Comparison of ENCODE assay signal across 8 mouse cellular contexts in the genomic region with DNA sequence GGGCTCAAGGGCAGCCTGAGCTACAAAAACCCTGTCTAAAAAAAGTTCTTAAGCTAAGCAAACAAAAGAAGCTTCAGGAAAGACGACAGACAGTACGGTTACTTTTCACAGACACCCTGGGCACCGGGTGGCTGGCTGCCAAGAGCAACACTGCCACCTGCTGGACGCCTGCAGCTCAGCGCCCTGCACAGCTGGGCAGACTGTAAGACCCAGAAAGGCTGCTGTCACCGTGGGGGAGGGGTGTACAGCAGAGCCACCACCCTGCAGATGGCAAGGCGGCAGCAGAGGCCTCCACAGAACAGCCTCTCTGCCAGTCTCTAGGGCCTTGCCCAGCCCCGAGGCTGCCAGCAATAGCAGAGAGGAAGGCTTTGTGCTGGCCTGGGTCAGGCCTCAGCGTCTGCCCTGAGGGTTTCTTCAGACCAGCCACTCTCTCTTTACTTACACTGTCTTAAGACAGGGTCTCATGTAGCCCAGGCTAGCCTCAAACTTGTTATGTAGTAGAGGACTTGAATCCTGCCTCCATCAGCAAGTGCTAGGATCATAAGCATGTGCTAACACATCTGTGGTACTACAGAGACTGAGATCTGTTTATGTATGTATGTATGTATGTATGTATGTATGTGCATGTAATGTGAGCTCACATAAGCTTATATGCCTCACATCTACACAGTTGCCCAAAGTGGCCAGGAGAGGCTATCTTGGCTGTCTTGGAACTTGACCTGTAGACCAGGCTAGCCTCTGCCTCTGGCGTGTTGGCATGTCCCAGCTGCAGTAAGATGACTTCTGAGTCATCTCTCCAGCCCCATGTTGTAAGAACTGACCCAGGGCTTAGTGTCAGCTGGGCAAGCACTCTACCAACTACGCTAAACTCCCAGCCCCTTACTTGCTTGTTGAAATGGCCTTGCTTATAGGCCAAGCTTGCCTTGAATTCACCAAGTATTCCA. TPM values are rescaled to one million over a fixed set of nuclear protein-coding genes. Genes with fewer than 3 reads are reported as not detected.
DNase-seq lines count a peak whose midpoint lies in the region; ATAC-seq lines count a peak whose summit lies in the region.

No protein-coding gene starts in this region.

- H3K4me1 ChIP-seq in hindbrain, embryonic 16.5 days (ENCODE audit: control insufficient read depth, insufficient read depth, low read depth, low read length) = peaks cover 25% of the 10 kb centered on the region

- DNase-seq in R1 (ENCODE audit: low read depth, low spot score) = peak; percentile 79
- DNase-seq in cerebellum, postnatal 25 days = peak; percentile 88 to 91
- DNase-seq in frontal cortex, postnatal 25 days (ENCODE audit: low spot score in 2 of 2) = peak; percentile 77 to 79
- peak; percentile 88 to 90 for DNase-seq in left cerebral cortex, adult 18-20 months (ENCODE audit: low spot score in 2 of 2)
- DNase-seq in lung, postnatal 36 days = peak; percentile 88
- DNase-seq in retina, postnatal 1 day = peak; percentile 94
- peak; percentile 93 to 95 for DNase-seq in thymus, postnatal 36 days

- peak; percentile 82 for ATAC-seq in hindbrain, embryonic 16.5 days

- H3K27me3 ChIP-seq in hindbrain, embryonic 16.5 days (replicated peaks; ENCODE audit: control insufficient read depth, insufficient read depth, low read length) = no peaks in the 10 kb centered on the region

- 29% methylated on average over 9 of the region's 11 CpGs for whole genome bisulfite sequencing in hindbrain, embryonic 16.5 days

- H3K27ac ChIP-seq in hindbrain, embryonic 16.5 days (ENCODE audit: low read depth, low read length) = 0 out of 2 replicates have a peak overlapping the region, but pooled peaks have one; percentile 21

- no peaks in the 10 kb centered on the region for H3K9me3 ChIP-seq in hindbrain, embryonic 16.5 days (ENCODE audit: control insufficient read depth, low read length)

- H3K36me3 ChIP-seq in hindbrain, embryonic 16.5 days (ENCODE audit: control insufficient read depth, insufficient read depth, low read length) = peaks cover 6% of the 10 kb centered on the region; the same call in 1 of the 2 replicates

- H3K4me2 ChIP-seq in hindbrain, embryonic 16.5 days (ENCODE audit: low read length) = no peak overlapping the region

- H3K4me3 ChIP-seq in hindbrain, embryonic 16.5 days (ENCODE audit: low read length) = no peak overlapping the region

- H3K9ac ChIP-seq in hindbrain, embryonic 16.5 days (ENCODE audit: low read depth, low read length) = peak overlapping the region; percentile 13; the same call in 1 of the 2 replicates

RNA-seq across cellular contexts. Expression of gene Fbxl18, which starts 17.6 kb away (rescaled TPM):
- 29.7 and 32.9 TPM in 2 replicates for polyA plus RNA-seq in hindbrain, embryonic 16.5 days (2015; fragmentation: Nextera tagmentation; extraction: Ambion mirVana)
- 10 to 100 TPM; 28.7 to 28.8 TPM for total RNA-seq in left cerebral cortex, adult 18-20 months (2021)

RNA-seq across cellular contexts. Expression of gene Actb, which starts 28.9 kb away (rescaled TPM):
- polyA plus RNA-seq in hindbrain, embryonic 16.5 days (2015; fragmentation: Nextera tagmentation; extraction: Ambion mirVana) = 11,512 and 13,219 TPM in 2 replicates
- total RNA-seq in left cerebral cortex, adult 18-20 months (2021) = 1,000 to 10,000 TPM; 2,346 to 2,379 TPM
